Mouse (Mus musculus): ENCODE measurements at regions not wholly inside any gene's neighbourhood (a gene's known extent, or its start where the extent isn't known, plus 50 kb on each side); places are given as distances from the start of the nearest gene placed in this dataset.

DNA sequence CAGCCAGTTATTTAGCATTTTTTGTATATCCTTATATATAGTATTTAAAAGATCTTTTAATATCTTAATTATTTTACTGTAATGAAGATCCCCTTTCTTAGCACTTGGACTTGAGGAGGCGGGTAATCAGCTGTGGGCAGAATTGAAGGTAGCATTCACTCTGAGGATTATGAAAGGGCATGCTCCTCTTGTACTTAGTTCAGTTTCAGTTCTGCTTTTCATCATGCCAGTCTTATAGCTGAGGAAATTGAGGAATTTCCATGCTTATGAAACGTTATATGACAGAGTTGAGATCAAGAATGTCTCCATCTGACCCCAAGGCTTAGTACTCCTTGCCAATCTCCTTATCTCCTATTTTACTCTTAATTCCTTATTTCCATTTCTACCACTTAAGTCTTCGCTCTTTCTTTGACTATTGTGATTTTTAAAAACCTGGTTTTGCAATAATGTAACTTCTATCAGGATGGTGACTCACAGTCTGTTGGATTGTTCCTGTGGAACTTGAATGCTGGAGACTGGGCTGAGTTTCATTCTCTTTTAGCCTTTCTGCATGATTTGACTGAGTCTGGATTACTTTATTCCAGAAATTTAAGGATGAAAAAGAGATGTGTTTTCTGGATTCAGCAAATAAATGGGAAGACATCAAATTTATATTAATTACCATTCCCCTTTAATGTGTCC lies 133.6 kb downstream of the Papss1 start:
- Histone ChIP-seq H3K27ac (ENCODE audit: insufficient read depth, low read length) (no peak overlapping the region), H3K4me1 (ENCODE audit: control insufficient read depth, insufficient read depth, low read length) (no peaks in the 10 kb centered on the region), H3K4me3 (ENCODE audit: insufficient read depth, low read length) (no peak overlapping the region)
- TF ChIP-seq POLR2A (IDR thresholded peaks at IDR 0.05; ENCODE audit: extremely low read depth, insufficient read depth, low read length) (no peak), CTCF (IDR thresholded peaks at IDR 0.05; ENCODE audit: extremely low read depth, insufficient read depth, low read length) (no peak)

DNA sequence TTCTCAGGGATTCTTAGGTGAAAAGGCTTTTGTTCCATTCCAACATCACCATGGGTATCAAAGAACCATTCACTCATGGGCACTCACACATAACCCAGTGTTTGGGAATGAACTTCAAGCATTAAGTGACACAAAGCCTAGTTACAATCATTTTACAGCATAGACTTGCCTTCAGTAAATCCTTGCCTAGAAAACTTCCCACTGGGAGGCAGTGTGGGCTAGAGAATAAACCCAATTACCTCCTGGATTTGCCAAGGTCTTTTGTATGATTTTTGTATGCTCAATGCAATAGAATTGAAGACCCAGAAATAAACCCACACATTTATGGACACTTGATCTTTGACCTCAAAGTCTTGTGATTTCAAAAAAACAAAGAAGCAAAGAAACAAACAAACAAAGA lies 138.6 kb downstream of the Papss1 start:
- Histone ChIP-seq H3K4me3 (ENCODE audit: insufficient read depth, low read length) (no peak overlapping the region), H3K27ac (ENCODE audit: insufficient read depth, low read length) (no peak overlapping the region), H3K4me1 (ENCODE audit: control insufficient read depth, insufficient read depth, low read length) (no peaks in the 10 kb centered on the region)
- TF ChIP-seq POLR2A (IDR thresholded peaks at IDR 0.05; ENCODE audit: extremely low read depth, insufficient read depth, low read length): no peak
- peak; percentile 15; the same call in 1 of the 2 replicates for TF ChIP-seq CTCF (IDR thresholded peaks at IDR 0.05; ENCODE audit: extremely low read depth, insufficient read depth, low read length)

GRCm38 (mm10) chr3:131713532-131713931 lies 149.0 kb downstream of the Papss1 start:
- Histone ChIP-seq H3K4me1 (ENCODE audit: control insufficient read depth, insufficient read depth, low read length) (no peaks in the 10 kb centered on the region), H3K27ac (ENCODE audit: insufficient read depth, low read length) (no peak overlapping the region), H3K4me3 (ENCODE audit: insufficient read depth, low read length) (no peak overlapping the region)
- TF ChIP-seq POLR2A (IDR thresholded peaks at IDR 0.05; ENCODE audit: extremely low read depth, insufficient read depth, low read length): no peak
- no peak for TF ChIP-seq CTCF (IDR thresholded peaks at IDR 0.05; ENCODE audit: extremely low read depth, insufficient read depth, low read length)

GRCm38 (mm10) chr3:131718761-131719160 lies 154.2 kb downstream of the Papss1 start:
- TF ChIP-seq CTCF (IDR thresholded peaks at IDR 0.05; ENCODE audit: extremely low read depth, insufficient read depth, low read length) (no peak), POLR2A (IDR thresholded peaks at IDR 0.05; ENCODE audit: extremely low read depth, insufficient read depth, low read length) (no peak)
- H3K4me3 ChIP-seq (ENCODE audit: insufficient read depth, low read length): no peak overlapping the region
- H3K4me1 ChIP-seq (ENCODE audit: control insufficient read depth, insufficient read depth, low read length): no peaks in the 10 kb centered on the region
- no peak overlapping the region for H3K27ac ChIP-seq (ENCODE audit: insufficient read depth, low read length)

DNA sequence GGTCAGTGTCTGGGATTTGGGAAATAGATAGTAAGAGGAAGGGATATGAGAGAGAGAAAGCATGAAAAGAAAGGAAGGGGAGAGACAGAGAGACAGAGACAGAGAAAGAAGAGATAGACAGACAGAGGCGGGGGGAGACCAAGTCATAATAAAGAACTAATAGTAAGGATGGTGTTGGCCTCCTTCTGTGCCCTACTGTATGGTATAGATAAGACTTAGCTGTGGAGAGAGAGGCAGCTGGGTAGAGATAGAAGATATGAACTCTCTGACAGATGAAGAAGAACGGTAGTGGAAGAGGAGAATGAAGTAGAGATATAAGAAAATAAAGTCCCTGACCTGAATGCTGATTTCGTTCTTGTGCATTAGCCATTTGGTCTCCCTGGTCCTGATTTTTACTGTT lies 164.1 kb downstream of the Papss1 start:
- TF ChIP-seq POLR2A (IDR thresholded peaks at IDR 0.05; ENCODE audit: extremely low read depth, insufficient read depth, low read length) (no peak), CTCF (IDR thresholded peaks at IDR 0.05; ENCODE audit: extremely low read depth, insufficient read depth, low read length) (no peak)
- no peak overlapping the region for H3K27ac ChIP-seq (ENCODE audit: insufficient read depth, low read length)
- no peaks in the 10 kb centered on the region for H3K4me1 ChIP-seq (ENCODE audit: control insufficient read depth, insufficient read depth, low read length)
- no peak overlapping the region for H3K4me3 ChIP-seq (ENCODE audit: insufficient read depth, low read length)

GRCm38 (mm10) chr3:131734226-131734625 lies 169.7 kb downstream of the Papss1 start:
- H3K27ac ChIP-seq (ENCODE audit: insufficient read depth, low read length): no peak overlapping the region
- no peaks in the 10 kb centered on the region for H3K4me1 ChIP-seq (ENCODE audit: control insufficient read depth, insufficient read depth, low read length)
- no peak overlapping the region for H3K4me3 ChIP-seq (ENCODE audit: insufficient read depth, low read length)
- TF ChIP-seq POLR2A (IDR thresholded peaks at IDR 0.05; ENCODE audit: extremely low read depth, insufficient read depth, low read length): no peak
- no peak for TF ChIP-seq CTCF (IDR thresholded peaks at IDR 0.05; ENCODE audit: extremely low read depth, insufficient read depth, low read length)

DNA sequence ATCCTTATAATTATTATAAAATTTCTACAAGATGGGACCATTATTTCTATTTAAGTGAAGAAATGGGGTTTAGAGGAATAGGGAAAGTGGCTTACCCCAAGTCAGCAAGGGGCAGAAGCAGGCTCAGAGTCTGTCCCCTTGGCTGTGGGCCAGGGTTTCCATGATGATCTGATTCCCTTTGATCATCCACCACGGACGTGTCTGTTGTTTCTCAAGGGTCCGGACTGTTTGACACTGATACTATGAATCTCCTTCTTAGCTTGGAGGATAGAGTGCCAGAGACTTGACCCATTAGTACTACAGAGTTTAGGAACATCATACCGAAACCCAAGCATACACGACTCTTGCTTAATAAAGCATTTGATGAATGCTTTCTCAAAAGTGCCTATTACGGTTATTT lies 172.9 kb downstream of the Papss1 start:
- no peak for TF ChIP-seq POLR2A (IDR thresholded peaks at IDR 0.05; ENCODE audit: extremely low read depth, insufficient read depth, low read length)
- TF ChIP-seq CTCF (IDR thresholded peaks at IDR 0.05; ENCODE audit: extremely low read depth, insufficient read depth, low read length): no peak
- Histone ChIP-seq H3K4me3 (ENCODE audit: insufficient read depth, low read length) (no peak overlapping the region), H3K4me1 (ENCODE audit: control insufficient read depth, insufficient read depth, low read length) (no peaks in the 10 kb centered on the region), H3K27ac (ENCODE audit: insufficient read depth, low read length) (no peak overlapping the region)

GRCm38 (mm10) chr3:131737953-131738598 lies 173.5 kb downstream of the Papss1 start:
- TF ChIP-seq CTCF (IDR thresholded peaks at IDR 0.05; ENCODE audit: extremely low read depth, insufficient read depth, low read length): no peak
- no peak for TF ChIP-seq POLR2A (IDR thresholded peaks at IDR 0.05; ENCODE audit: extremely low read depth, insufficient read depth, low read length)
- Histone ChIP-seq H3K4me1 (ENCODE audit: control insufficient read depth, insufficient read depth, low read length) (no peaks in the 10 kb centered on the region), H3K27ac (ENCODE audit: insufficient read depth, low read length) (no peak overlapping the region), H3K4me3 (ENCODE audit: insufficient read depth, low read length) (no peak overlapping the region)

GRCm38 (mm10) chr3:131755537-131755936 lies 191.0 kb downstream of the Papss1 start:
- TF ChIP-seq CTCF (IDR thresholded peaks at IDR 0.05; ENCODE audit: extremely low read depth, insufficient read depth, low read length): no peak
- no peak for TF ChIP-seq POLR2A (IDR thresholded peaks at IDR 0.05; ENCODE audit: extremely low read depth, insufficient read depth, low read length)
- Histone ChIP-seq H3K4me1 (ENCODE audit: control insufficient read depth, insufficient read depth, low read length) (no peaks in the 10 kb centered on the region), H3K27ac (ENCODE audit: insufficient read depth, low read length) (no peak overlapping the region), H3K4me3 (ENCODE audit: insufficient read depth, low read length) (no peak overlapping the region)

DNA sequence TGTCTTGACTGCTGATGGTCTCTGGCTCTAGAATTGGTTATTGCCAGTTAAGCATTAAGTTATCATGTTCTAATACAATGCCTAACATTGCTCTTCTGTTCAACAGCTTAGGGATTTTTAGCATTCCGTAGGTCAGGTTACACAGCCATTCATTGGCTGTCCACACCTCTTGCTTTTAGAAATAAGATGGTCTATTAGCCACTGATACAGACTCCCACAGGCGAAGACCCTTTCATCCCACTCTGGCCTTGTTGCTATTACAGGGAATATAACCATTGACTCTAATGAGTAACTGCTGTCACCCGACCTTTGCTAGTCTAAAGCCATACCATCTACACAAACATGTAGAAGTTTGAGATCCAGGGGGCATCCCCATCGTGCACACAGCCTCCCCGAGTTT lies 191.6 kb downstream of the Papss1 start:
- Histone ChIP-seq H3K4me1 (ENCODE audit: control insufficient read depth, insufficient read depth, low read length) (no peaks in the 10 kb centered on the region), H3K4me3 (ENCODE audit: insufficient read depth, low read length) (no peak overlapping the region), H3K27ac (ENCODE audit: insufficient read depth, low read length) (no peak overlapping the region)
- TF ChIP-seq POLR2A (IDR thresholded peaks at IDR 0.05; ENCODE audit: extremely low read depth, insufficient read depth, low read length) (no peak), CTCF (IDR thresholded peaks at IDR 0.05; ENCODE audit: extremely low read depth, insufficient read depth, low read length) (no peak)
